Mouse (Mus musculus): Measurements from ENCODE around the gene Igbp1b. TPM values are rescaled to one million over a fixed set of nuclear protein-coding genes. Genes with fewer than 3 reads are reported as not detected.

Gene Igbp1b
- not detected for total RNA-seq (2021)
- long read RNA-seq, experiment 1: 0 reads
- long read RNA-seq, experiment 2: 0 reads

GRCm38 (mm10) chr6:138658516-138658915 lies at the start of gene Igbp1b:
Gene Igbp1b, minus strand, starts transcription at chr6:138658544.
- no peak for DNase-seq

- DNase-seq: no peak
Measured at GRCm38 (mm10) chr6:138682959-138683358, 24.6 kb upstream of the Igbp1b start.

- no peak for DNase-seq
Measured at GRCm38 (mm10) chr6:138672704-138673141, 14.4 kb upstream of the Igbp1b start.

- no peak for DNase-seq
Measured at GRCm38 (mm10) chr6:138665416-138665815, 7.1 kb upstream of the Igbp1b start.

- DNase-seq: no peak
Measured at GRCm38 (mm10) chr6:138645604-138646003, 12.7 kb downstream of the Igbp1b start.

- no peak for DNase-seq
Measured at GRCm38 (mm10) chr6:138639351-138639750, 19.0 kb downstream of the Igbp1b start.

GRCm38 (mm10) chr6:138620786-138621185 lies 37.6 kb downstream of the Igbp1b start:
- DNase-seq: no peak

- no peak for DNase-seq
Measured at GRCm38 (mm10) chr6:138618396-138618795, 39.9 kb downstream of the Igbp1b start.

Other genes starting within 250 kb of the Igbp1b start
- gene Lmo3, start 76.6 kb downstream of the Igbp1b start, total RNA-seq (2021): not detected

Measured in heart, adult 18-20 months (tissue).